Mouse (Mus musculus) neural tube, embryonic 12.5 days (tissue): ENCODE data around the gene Meis2. TPM values are rescaled to one million over a fixed set of nuclear protein-coding genes. Genes with fewer than 3 reads are reported as not detected.

ENCODE experiments used
- ATAC-seq: fragments of 200-750 bp; cut with Nextera tagmentation; 2 replicates; pipeline ENCODE4 v1.8.0; 2017; ENCODE audit warnings: low read depth, mild to moderate bottlenecking, moderate TSS enrichment, moderate library complexity; ENCODE audit not compliant: low FRiP score
- H3K27ac ChIP-seq: fragments of 300-500 bp; sonication (generic); 2 replicates; pipeline ENCODE4 v1.5.1; 2016
- H3K27me3 ChIP-seq: fragments of 300-500 bp; sonication (generic); replicated peaks from 2 replicates; pipeline ENCODE4 v1.6.1; 2016; ENCODE audit warnings: mild to moderate bottlenecking
- H3K36me3 ChIP-seq: fragments of 300-500 bp; sonication (generic); 2 replicates; pipeline ENCODE4 v1.6.1; 2016; ENCODE audit warnings: mild to moderate bottlenecking
- H3K4me1 ChIP-seq: fragments of 300-500 bp; sonication (generic); 2 replicates; pipeline ENCODE4 v1.6.1; 2016
- H3K4me2 ChIP-seq: fragments of 300-500 bp; sonication (generic); replicated peaks from 2 replicates; pipeline ENCODE4 v1.6.1; 2016; ENCODE audit warnings: mild to moderate bottlenecking
- H3K4me3 ChIP-seq: fragments of 300-500 bp; sonication (generic); 2 replicates; pipeline ENCODE4 v1.5.1; 2016
- H3K9ac ChIP-seq: fragments of 300-500 bp; sonication (generic); 2 replicates; pipeline ENCODE4 v1.6.1; 2016; ENCODE audit warnings: mild to moderate bottlenecking
- H3K9me3 ChIP-seq: fragments of 300-500 bp; sonication (generic); 2 replicates; pipeline ENCODE4 v1.6.1; 2016; ENCODE audit warnings: mild to moderate bottlenecking
- WGBS: fragments of 180-500 bp; shearing (Covaris S2); methylation state at CpG from one replicate; pipeline ENCODE4 v1.1.7; 2016; 5-methylcytosine and 5-hydroxymethylcytosine counted together
- polyA plus RNA-seq: library from polyadenylated mRNA; unstranded; fragments of >200 nt; fragmentation: Nextera tagmentation; extraction: Ambion mirVana; gene quantifications from 2 replicates; pipeline ENCODE4 v1.2.1, GENCODE M21; 2016

The Meis2 gene
- polyA plus RNA-seq, 1 experiment from 2014 or later: 108 TPM

- Histone ChIP-seq H3K4me3 (no peak overlapping the region), H3K27ac (no peak overlapping the region), H3K27me3 (no peaks in the 10 kb centered on the region), H3K4me2 (no peak overlapping the region), H3K9ac (no peak overlapping the region), H3K4me1 (peaks cover 23% of the 10 kb centered on the region), H3K36me3 (no peaks in the 10 kb centered on the region), H3K9me3 (no peaks in the 10 kb centered on the region)
- 90% methylated on average over 6 of the region's 6 CpGs for WGBS
- no peak for ATAC-seq
Observed at GRCm38 (mm10) chr2:115924472-115924871, 141.2 kb downstream of the Meis2 start.

DNA sequence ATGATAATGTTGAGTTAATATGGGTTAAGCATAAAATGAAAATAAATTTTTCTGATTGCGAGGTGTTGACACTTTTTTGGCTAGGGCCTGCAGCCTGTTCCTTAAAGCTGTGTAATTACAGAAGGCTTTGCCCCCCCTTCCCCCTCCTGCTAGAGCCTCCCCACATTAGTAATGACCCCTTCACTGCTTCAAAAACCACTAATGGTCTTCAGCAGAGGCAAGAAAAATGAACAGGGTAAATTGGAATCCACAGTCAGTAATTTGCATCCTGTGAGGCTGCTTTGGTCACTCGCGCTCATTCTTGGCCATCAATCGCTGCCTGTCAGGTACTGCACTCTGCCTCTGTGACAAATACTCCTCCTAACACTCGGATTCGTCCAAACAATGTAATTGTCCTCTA, 142.4 kb downstream of the Meis2 start:
- no peak overlapping the region for H3K27ac ChIP-seq
- no peak overlapping the region for H3K4me2 ChIP-seq
- H3K4me3 ChIP-seq: no peak overlapping the region
- no peaks in the 10 kb centered on the region; the same call in 1 of the 2 replicates for H3K36me3 ChIP-seq
- H3K9me3 ChIP-seq: no peaks in the 10 kb centered on the region
- no peak overlapping the region for H3K9ac ChIP-seq
- H3K27me3 ChIP-seq: no peaks in the 10 kb centered on the region
- 19% methylated on average over 6 of the region's 6 CpGs for WGBS
- ATAC-seq: 0 out of 2 replicates have a peak, but pooled peaks have one; percentile 27
- H3K4me1 ChIP-seq: peaks cover 23% of the 10 kb centered on the region

- H3K27ac ChIP-seq: no peak overlapping the region
- no peak overlapping the region for H3K4me2 ChIP-seq
- no peak overlapping the region for H3K9ac ChIP-seq
- H3K4me3 ChIP-seq: no peak overlapping the region
- no peaks in the 10 kb centered on the region for H3K27me3 ChIP-seq
- peaks cover 23% of the 10 kb centered on the region for H3K4me1 ChIP-seq
- no peaks in the 10 kb centered on the region for H3K9me3 ChIP-seq
- 87% methylated on average over 9 of the region's 9 CpGs for WGBS
- ATAC-seq: no peak
- no peaks in the 10 kb centered on the region; the same call in 1 of the 2 replicates for H3K36me3 ChIP-seq
Observed at GRCm38 (mm10) chr2:115921687-115922086, 144.0 kb downstream of the Meis2 start.

DNA sequence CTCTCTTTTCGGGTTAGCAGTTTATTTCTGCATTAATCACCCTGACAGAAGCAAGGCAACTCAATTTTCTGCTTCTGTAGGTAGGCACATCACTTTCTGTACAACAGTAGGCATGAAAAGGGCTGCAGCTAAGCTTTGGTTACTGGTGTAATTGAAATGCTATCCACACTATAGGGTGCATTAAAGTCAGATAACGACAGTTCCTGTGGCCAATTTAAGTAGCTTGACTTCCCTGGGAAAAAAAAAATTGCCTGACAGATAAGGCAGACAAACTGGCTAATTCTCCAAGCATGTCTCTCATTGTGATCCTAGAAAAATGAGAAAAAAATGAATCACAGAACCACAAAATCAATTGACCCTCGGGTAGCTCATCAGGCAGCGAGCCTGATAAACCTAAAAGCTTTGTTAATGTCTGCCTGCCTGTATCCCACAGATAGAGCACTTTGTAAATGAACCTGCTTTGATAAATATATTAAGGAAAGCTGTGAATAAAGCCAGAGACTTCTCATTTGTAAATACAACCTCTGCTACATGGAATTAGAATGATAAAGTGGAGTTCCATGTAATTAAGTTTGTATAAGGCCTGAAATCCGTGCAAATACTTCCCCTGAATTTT, 145.2 kb downstream of the Meis2 start:
- no peak overlapping the region for H3K27ac ChIP-seq
- H3K4me3 ChIP-seq: no peak overlapping the region
- H3K4me1 ChIP-seq: peaks cover 33% of the 10 kb centered on the region
- H3K36me3 ChIP-seq: no peaks in the 10 kb centered on the region; the same call in 1 of the 2 replicates
- H3K4me2 ChIP-seq: no peak overlapping the region
- H3K9ac ChIP-seq: no peak overlapping the region
- H3K27me3 ChIP-seq: no peaks in the 10 kb centered on the region
- ATAC-seq: no peak
- 40% methylated on average over 5 of the region's 5 CpGs for WGBS
- H3K9me3 ChIP-seq: no peaks in the 10 kb centered on the region

DNA sequence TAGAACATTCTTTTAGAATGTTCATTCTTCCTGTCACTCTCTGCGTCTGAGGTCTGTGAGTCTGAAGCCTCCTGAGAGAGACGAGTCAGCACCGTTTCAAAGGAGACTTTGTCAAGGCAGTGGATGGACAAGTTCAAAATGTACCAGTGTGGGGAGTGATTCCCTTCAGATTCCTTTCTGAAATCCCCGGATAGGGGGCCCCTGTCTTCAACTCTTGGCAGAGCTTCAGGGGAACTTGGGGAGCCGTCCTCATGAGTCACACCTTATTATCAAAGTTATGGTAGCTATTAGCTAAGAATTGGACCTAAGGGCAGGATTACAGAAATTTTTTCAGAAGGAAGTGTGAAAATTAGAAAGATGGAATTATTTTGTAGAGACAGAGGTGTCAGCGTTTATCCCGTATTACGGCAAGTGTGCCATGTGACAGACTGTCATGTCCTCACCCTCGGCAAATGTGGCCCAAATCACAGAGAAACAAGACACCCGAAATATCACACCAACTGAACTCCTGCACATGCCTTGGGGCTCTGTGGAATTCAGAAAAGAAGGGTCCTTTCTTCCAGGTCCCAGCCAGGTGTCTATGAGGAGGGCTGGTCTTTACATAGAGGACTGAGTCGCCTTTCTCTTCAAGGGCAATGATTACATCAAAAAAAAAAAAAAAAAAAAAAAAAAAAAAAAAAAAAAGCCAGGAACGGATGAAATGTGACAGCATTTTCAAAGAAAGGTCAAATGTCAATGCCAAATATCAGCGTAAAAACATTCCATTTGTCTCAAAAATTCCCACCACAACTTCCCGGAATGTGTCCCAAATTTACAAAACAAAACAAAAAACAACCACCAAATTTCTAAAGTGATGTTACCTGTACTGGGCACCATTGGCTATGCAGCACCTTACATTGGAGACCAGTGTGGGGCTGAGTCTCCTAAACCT, 146.2 kb downstream of the Meis2 start:
- Histone ChIP-seq H3K36me3 (no peaks in the 10 kb centered on the region; the same call in 1 of the 2 replicates), H3K9ac (no peak overlapping the region), H3K9me3 (no peaks in the 10 kb centered on the region), H3K4me1 (peaks cover 35% of the 10 kb centered on the region), H3K4me2 (no peak overlapping the region), H3K27me3 (no peaks in the 10 kb centered on the region), H3K4me3 (no peak overlapping the region), H3K27ac (no peak overlapping the region)
- no peak for ATAC-seq
- WGBS: 83% methylated on average over 14 of the region's 14 CpGs

GRCm38 (mm10) chr2:115918561-115918960, 147.1 kb downstream of the Meis2 start:
- Histone ChIP-seq H3K36me3 (no peaks in the 10 kb centered on the region; the same call in 1 of the 2 replicates), H3K4me3 (no peak overlapping the region), H3K27me3 (no peaks in the 10 kb centered on the region), H3K9me3 (no peaks in the 10 kb centered on the region), H3K9ac (no peak overlapping the region), H3K27ac (no peak overlapping the region), H3K4me2 (no peak overlapping the region), H3K4me1 (peaks cover 27% of the 10 kb centered on the region)
- no peak for ATAC-seq

- 50% methylated on average over 4 of the region's 4 CpGs for WGBS
- H3K36me3 ChIP-seq: no peaks in the 10 kb centered on the region; the same call in 1 of the 2 replicates
- no peak overlapping the region for H3K27ac ChIP-seq
- ATAC-seq: no peak
- no peaks in the 10 kb centered on the region for H3K27me3 ChIP-seq
- peaks cover 14% of the 10 kb centered on the region; the same call in 1 of the 2 replicates for H3K4me1 ChIP-seq
- no peak overlapping the region for H3K9ac ChIP-seq
- no peak overlapping the region for H3K4me3 ChIP-seq
- H3K4me2 ChIP-seq: no peak overlapping the region
- no peaks in the 10 kb centered on the region for H3K9me3 ChIP-seq
Observed at GRCm38 (mm10) chr2:115914539-115914938, 151.1 kb downstream of the Meis2 start.

GRCm38 (mm10) chr2:115912948-115913529, 152.6 kb downstream of the Meis2 start:
- no peak overlapping the region for H3K4me3 ChIP-seq
- no peaks in the 10 kb centered on the region for H3K36me3 ChIP-seq
- no peaks in the 10 kb centered on the region for H3K27me3 ChIP-seq
- H3K4me1 ChIP-seq: peaks cover 14% of the 10 kb centered on the region; the same call in 1 of the 2 replicates
- no peak overlapping the region for H3K27ac ChIP-seq
- WGBS: 80% methylated on average over 7 of the region's 7 CpGs
- H3K9ac ChIP-seq: no peak overlapping the region
- no peak overlapping the region for H3K4me2 ChIP-seq
- no peak for ATAC-seq
- H3K9me3 ChIP-seq: no peaks in the 10 kb centered on the region

DNA sequence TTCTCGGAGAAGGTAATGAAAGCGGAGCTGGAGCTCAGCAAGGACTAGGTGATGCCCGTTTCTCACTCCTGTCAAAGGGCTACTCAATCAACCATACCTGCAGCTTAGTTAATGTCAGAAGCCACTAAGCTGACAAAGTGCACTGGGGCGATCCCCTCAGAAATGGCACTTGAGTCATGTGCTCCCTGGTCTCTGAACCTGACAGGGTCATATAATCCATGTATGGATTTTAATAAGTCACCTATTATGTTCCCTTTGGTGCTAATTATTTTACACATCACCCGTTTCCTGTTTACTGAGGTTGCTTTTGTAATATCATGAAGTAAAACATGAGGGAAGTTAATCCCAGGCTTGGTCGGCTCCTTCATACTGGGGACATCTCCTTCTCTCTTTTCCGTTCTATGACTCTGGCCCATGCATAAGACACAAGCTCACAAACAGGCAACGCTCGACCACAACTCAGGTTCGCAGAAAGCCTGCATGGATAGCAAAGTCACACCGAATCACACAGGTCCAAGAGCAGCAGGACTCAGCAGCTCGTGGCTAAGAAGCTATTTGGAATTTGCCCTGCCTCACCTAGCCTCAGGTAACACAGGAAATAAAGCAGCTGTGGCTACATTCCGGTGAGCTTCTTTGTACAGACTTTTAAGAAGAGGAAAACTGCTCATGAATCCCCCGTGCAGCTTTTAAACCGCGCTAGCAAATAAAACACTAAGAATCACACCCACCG, 153.6 kb downstream of the Meis2 start:
- H3K4me1 ChIP-seq: peaks cover 14% of the 10 kb centered on the region; the same call in 1 of the 2 replicates
- H3K27ac ChIP-seq: no peak overlapping the region
- 87% methylated on average over 17 of the region's 17 CpGs for whole genome bisulfite sequencing
- no peak overlapping the region for H3K9ac ChIP-seq
- no peak for ATAC-seq
- H3K4me2 ChIP-seq: no peak overlapping the region
- H3K36me3 ChIP-seq: no peaks in the 10 kb centered on the region
- H3K4me3 ChIP-seq: no peak overlapping the region
- H3K27me3 ChIP-seq: no peaks in the 10 kb centered on the region
- H3K9me3 ChIP-seq: no peaks in the 10 kb centered on the region

DNA sequence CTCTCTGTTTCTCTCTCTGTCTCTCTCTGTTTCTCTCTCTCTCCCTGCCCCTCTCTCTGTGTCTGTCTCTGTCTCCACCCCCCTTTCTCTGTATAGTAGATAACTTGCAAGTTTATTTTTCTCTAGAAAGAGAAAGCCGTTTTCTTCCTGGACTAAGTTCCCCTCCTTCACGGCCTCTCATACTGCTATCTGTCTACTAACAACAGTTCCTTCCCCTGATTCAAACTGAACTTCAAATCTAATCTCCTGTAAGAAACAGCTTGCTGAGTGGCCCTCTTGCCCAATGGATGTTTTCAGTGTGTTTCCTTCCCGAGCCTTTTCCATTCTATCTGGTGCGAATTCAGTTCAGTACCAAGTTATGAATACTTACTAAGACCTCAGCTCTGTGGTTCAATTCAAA, 155.4 kb downstream of the Meis2 start:
- Histone ChIP-seq H3K36me3 (no peaks in the 10 kb centered on the region), H3K27ac (no peak overlapping the region), H3K4me2 (no peak overlapping the region), H3K4me3 (no peak overlapping the region), H3K9ac (no peak overlapping the region), H3K4me1 (peaks cover 1% of the 10 kb centered on the region; the same call in 1 of the 2 replicates), H3K27me3 (no peaks in the 10 kb centered on the region), H3K9me3 (no peaks in the 10 kb centered on the region)
- no peak for ATAC-seq
- 91% methylated on average over 4 of the region's 4 CpGs for WGBS

GRCm38 (mm10) chr2:115901007-115901406, 164.6 kb downstream of the Meis2 start:
- Histone ChIP-seq H3K36me3 (peaks cover 4% of the 10 kb centered on the region; the same call in 1 of the 2 replicates), H3K27ac (no peak overlapping the region), H3K9me3 (no peaks in the 10 kb centered on the region), H3K9ac (no peak overlapping the region), H3K27me3 (no peaks in the 10 kb centered on the region), H3K4me3 (no peak overlapping the region), H3K4me1 (peaks cover 44% of the 10 kb centered on the region), H3K4me2 (no peak overlapping the region)
- ATAC-seq: no peak
- 93% methylated on average over 6 of the region's 6 CpGs for WGBS
